Mouse (Mus musculus) liver, embryonic 15.5 days (tissue): ENCODE measurements around the gene Cacna1s. TPM values are rescaled to one million over a fixed set of nuclear protein-coding genes. Genes with fewer than 3 reads are reported as not detected.

ENCODE experiments used
- ATAC-seq: fragments of 200-750 bp; cut with Nextera tagmentation; 2 replicates; pipeline ENCODE4 v1.8.0; 2017; ENCODE audit warnings: moderate number of reproducible peaks, mild to moderate bottlenecking, moderate library complexity; ENCODE audit not compliant: insufficient read depth
- H3K27ac ChIP-seq: fragments of 300-500 bp; sonication (generic); replicated peaks from 2 replicates; pipeline ENCODE4 v1.5.1; 2015; ENCODE audit warnings: mild to moderate bottlenecking, inconsistent platforms
- H3K27me3 ChIP-seq: fragments of 300-500 bp; sonication (generic); 2 replicates; pipeline ENCODE4 v1.6.1; 2015; ENCODE audit warnings: mild to moderate bottlenecking, inconsistent platforms
- H3K36me3 ChIP-seq: fragments of 300-500 bp; sonication (generic); replicated peaks from 2 replicates; pipeline ENCODE4 v1.6.1; 2015; ENCODE audit warnings: moderate library complexity, mild to moderate bottlenecking, inconsistent platforms
- H3K4me1 ChIP-seq: fragments of 300-500 bp; sonication (generic); replicated peaks from 2 replicates; pipeline ENCODE4 v1.6.1; 2015; ENCODE audit warnings: inconsistent platforms
- H3K4me2 ChIP-seq: fragments of 300-500 bp; sonication (generic); 2 replicates; pipeline ENCODE4 v1.6.1; 2015; ENCODE audit warnings: moderate library complexity, mild to moderate bottlenecking, inconsistent platforms
- H3K4me3 ChIP-seq: fragments of 300-500 bp; sonication (generic); replicated peaks from 2 replicates; pipeline ENCODE4 v1.5.1; 2015; ENCODE audit warnings: mild to moderate bottlenecking, inconsistent platforms
- H3K9ac ChIP-seq: fragments of 300-500 bp; sonication (generic); 2 replicates; pipeline ENCODE4 v1.6.1; 2015; ENCODE audit warnings: moderate library complexity, mild to moderate bottlenecking, inconsistent platforms
- H3K9me3 ChIP-seq: fragments of 300-500 bp; sonication (generic); replicated peaks from 2 replicates; pipeline ENCODE4 v1.6.1; 2016; ENCODE audit warnings: inconsistent platforms
- WGBS: fragments of 180-500 bp; shearing (Covaris S2); methylation state at CpG from one replicate; pipeline ENCODE4 v1.1.7; 2015; ENCODE audit warnings: mixed read lengths; ENCODE audit not compliant: insufficient replicate concordance; 5-methylcytosine and 5-hydroxymethylcytosine counted together
- polyA plus RNA-seq: library from polyadenylated mRNA; unstranded; fragments of >200 nt; fragmentation: Nextera tagmentation; extraction: Ambion mirVana; gene quantifications from 2 replicates; pipeline ENCODE4 v1.2.1, GENCODE M21; 2015

Gene Cacna1s
- 0.36 and 0.52 TPM in 2 replicates for polyA plus RNA-seq

- Histone ChIP-seq H3K27me3 (peaks cover 67% of the 10 kb centered on the region), H3K9ac (no peak within 1 kb of the TSS), H3K4me2 (no peak within 1 kb of the TSS), H3K9me3 (no peaks in the 10 kb centered on the region), H3K36me3 (no peaks in the 10 kb centered on the region), H3K4me1 (peaks cover 10% of the 10 kb centered on the region), H3K27ac (no peak within 1 kb of the TSS), H3K4me3 (no peak within 1 kb of the TSS)
- 40% methylated on average over 11 of the region's 11 CpGs for WGBS
- no peak for ATAC-seq
These were observed at the start of gene Cacna1s for GRCm38 (mm10) chr1:136052547-136052946. TSS of gene Cacna1s (plus strand) at chr1:136052750.

- H3K9me3 ChIP-seq: no peaks in the 10 kb centered on the region
- H3K4me3 ChIP-seq: peak within 1 kb of the TSS; percentile 66
- H3K27ac ChIP-seq: no peak within 1 kb of the TSS
- H3K27me3 ChIP-seq: peaks cover 30% of the 10 kb centered on the region
- peak within 1 kb of the TSS; percentile 95 for H3K4me2 ChIP-seq
- H3K4me1 ChIP-seq: peaks cover 40% of the 10 kb centered on the region
- no peak for ATAC-seq
- peak within 1 kb of the TSS; percentile 71 for H3K9ac ChIP-seq
- no peaks in the 10 kb centered on the region for H3K36me3 ChIP-seq
- 70% methylated on average over 3 of the region's 3 CpGs for WGBS
These were observed 46.2 kb upstream of the Cacna1s start, which contains the start of gene Igfn1 for GRCm38 (mm10) chr1:136006292-136006748. TSS of gene Igfn1 (minus strand) at chr1:136006342.

- Histone ChIP-seq H3K27ac (peak within 1 kb of the TSS; percentile 73), H3K4me3 (peak within 1 kb of the TSS; percentile 66), H3K9ac (peak within 1 kb of the TSS; percentile 71), H3K36me3 (no peaks in the 10 kb centered on the region), H3K4me1 (peaks cover 51% of the 10 kb centered on the region), H3K9me3 (no peaks in the 10 kb centered on the region), H3K4me2 (peak within 1 kb of the TSS; percentile 95), H3K27me3 (peaks cover 28% of the 10 kb centered on the region)
- 5% methylated on average over 37 of the region's 37 CpGs for WGBS
- peak; percentile 93 for ATAC-seq
These were observed 45.1 kb upstream of the Cacna1s start, which contains the start of gene Tmem9 for GRCm38 (mm10) chr1:136007211-136008158. TSS of gene Tmem9 (plus strand) at chr1:136008150.

- Histone ChIP-seq H3K9me3 (no peaks in the 10 kb centered on the region), H3K4me3 (peak overlapping the region; percentile 66), H3K27ac (peak overlapping the region; percentile 73), H3K36me3 (no peaks in the 10 kb centered on the region), H3K4me1 (peaks cover 55% of the 10 kb centered on the region), H3K4me2 (peak overlapping the region; percentile 95), H3K27me3 (peaks cover 28% of the 10 kb centered on the region), H3K9ac (peak overlapping the region; percentile 71; the same call in 1 of the 2 replicates)
- 14% methylated on average over 8 of the region's 8 CpGs for WGBS
- ATAC-seq: peak; percentile 61
These were observed 44.4 kb upstream of the Cacna1s start for GRCm38 (mm10) chr1:136008159-136008533.

- Histone ChIP-seq H3K9me3 (no peaks in the 10 kb centered on the region), H3K4me1 (peaks cover 75% of the 10 kb centered on the region), H3K27me3 (peaks cover 16% of the 10 kb centered on the region), H3K4me2 (no peak overlapping the region), H3K9ac (no peak overlapping the region), H3K36me3 (no peaks in the 10 kb centered on the region), H3K27ac (0 out of 2 replicates have a peak overlapping the region, but pooled peaks have one; percentile 88), H3K4me3 (no peak overlapping the region)
- ATAC-seq: no peak
- WGBS: 90% methylated on average over 4 of the region's 4 CpGs
These were observed 42.3 kb upstream of the Cacna1s start for GRCm38 (mm10) chr1:136010247-136010646.

GRCm38 (mm10) chr1:136013513-136013912, 39.0 kb upstream of the Cacna1s start:
- Histone ChIP-seq H3K4me2 (peak overlapping the region; percentile 61), H3K9me3 (no peaks in the 10 kb centered on the region), H3K4me3 (no peak overlapping the region), H3K9ac (peak overlapping the region; percentile 33; the same call in 1 of the 2 replicates), H3K36me3 (no peaks in the 10 kb centered on the region), H3K27ac (peak overlapping the region; percentile 93), H3K27me3 (no peaks in the 10 kb centered on the region), H3K4me1 (peaks cover 82% of the 10 kb centered on the region)
- ATAC-seq: no peak
- WGBS: 52% methylated on average over 4 of the region's 4 CpGs

- peaks cover 7% of the 10 kb centered on the region for H3K36me3 ChIP-seq
- H3K9ac ChIP-seq: peak overlapping the region; percentile 49
- WGBS: 12% methylated on average over 2 of the region's 2 CpGs
- peak overlapping the region; percentile 61 for H3K4me2 ChIP-seq
- peak overlapping the region; percentile 19; the same call in 1 of the 2 replicates for H3K4me3 ChIP-seq
- peak; percentile 82 for ATAC-seq
- no peaks in the 10 kb centered on the region for H3K27me3 ChIP-seq
- no peaks in the 10 kb centered on the region for H3K9me3 ChIP-seq
- peak overlapping the region; percentile 93 for H3K27ac ChIP-seq
- H3K4me1 ChIP-seq: peaks cover 86% of the 10 kb centered on the region
These were observed 37.6 kb upstream of the Cacna1s start for GRCm38 (mm10) chr1:136014796-136015502.

GRCm38 (mm10) chr1:136017307-136017706, 35.2 kb upstream of the Cacna1s start:
- no peaks in the 10 kb centered on the region for H3K9me3 ChIP-seq
- no peaks in the 10 kb centered on the region for H3K27me3 ChIP-seq
- H3K4me1 ChIP-seq: peaks cover 64% of the 10 kb centered on the region
- peak overlapping the region; percentile 82 for H3K4me2 ChIP-seq
- H3K4me3 ChIP-seq: peak overlapping the region; percentile 96
- WGBS: 75% methylated on average over 2 of the region's 2 CpGs
- ATAC-seq: peak; percentile 29; the same call in 1 of the 2 replicates
- H3K36me3 ChIP-seq: peaks cover 26% of the 10 kb centered on the region
- peak overlapping the region; percentile 90 for H3K27ac ChIP-seq
- H3K9ac ChIP-seq: peak overlapping the region; percentile 93

GRCm38 (mm10) chr1:136017907-136018313, 34.6 kb upstream of the Cacna1s start:
- no peaks in the 10 kb centered on the region for H3K27me3 ChIP-seq
- H3K9ac ChIP-seq: peak overlapping the region; percentile 93
- H3K4me2 ChIP-seq: peak overlapping the region; percentile 82
- peak overlapping the region; percentile 96 for H3K4me3 ChIP-seq
- H3K36me3 ChIP-seq: peaks cover 33% of the 10 kb centered on the region
- peaks cover 60% of the 10 kb centered on the region for H3K4me1 ChIP-seq
- WGBS: 0% methylated on average over 22 of the region's 22 CpGs
- ATAC-seq: peak; percentile 78
- H3K9me3 ChIP-seq: no peaks in the 10 kb centered on the region
- H3K27ac ChIP-seq: peak overlapping the region; percentile 90

GRCm38 (mm10) chr1:136018390-136019189, 34.0 kb upstream of the Cacna1s start:
- no peaks in the 10 kb centered on the region for H3K9me3 ChIP-seq
- H3K4me3 ChIP-seq: peak overlapping the region; percentile 96
- H3K9ac ChIP-seq: peak overlapping the region; percentile 93
- ATAC-seq: peak; percentile 20; the same call in 1 of the 2 replicates
- H3K36me3 ChIP-seq: peaks cover 39% of the 10 kb centered on the region
- no peaks in the 10 kb centered on the region for H3K27me3 ChIP-seq
- 11% methylated on average over 24 of the region's 24 CpGs for WGBS
- peak overlapping the region; percentile 82 for H3K4me2 ChIP-seq
- H3K27ac ChIP-seq: peak overlapping the region; percentile 90
- peaks cover 55% of the 10 kb centered on the region for H3K4me1 ChIP-seq
